Mouse (Mus musculus) C2C12 (cell line): ENCODE results near the gene Timm50. TPM values are rescaled to one million over a fixed set of nuclear protein-coding genes. Genes with fewer than 3 reads are reported as not detected.

Source experiments
- H3K27me3 ChIP-seq: one replicate; pipeline ENCODE4 v1.6.1; 2011; ENCODE audit not compliant: control insufficient read depth, insufficient read depth, insufficient read length
- H3K36me3 ChIP-seq: one replicate; pipeline ENCODE4 v1.6.1; 2011; ENCODE audit not compliant: control insufficient read depth, insufficient read depth
- H3K4me3 ChIP-seq: one replicate; pipeline ENCODE4 v1.5.1; 2011; ENCODE audit warnings: mild to moderate bottlenecking, control low read depth; ENCODE audit not compliant: poor library complexity, insufficient read depth, severe bottlenecking
- H3K79me2 ChIP-seq: one replicate; pipeline ENCODE4 v1.6.1; 2011; ENCODE audit not compliant: control insufficient read depth, insufficient read depth
- H3K79me3 ChIP-seq: one replicate; pipeline ENCODE4 v1.6.1; 2011; ENCODE audit warnings: low read depth, control low read depth
- H3ac ChIP-seq: one replicate; pipeline ENCODE3; 2011; ENCODE audit warnings: low read depth; ENCODE audit not compliant: control insufficient read depth, insufficient read length
- CEBPB ChIP-seq: IDR thresholded peaks from one replicate; pipeline ENCODE4 v1.6.1; 2011; ENCODE audit warnings: low read depth, mild to moderate bottlenecking, control low read depth, moderate library complexity
- CTCF ChIP-seq: IDR thresholded peaks from one replicate; pipeline ENCODE4 v1.5.1; 2011; ENCODE audit not compliant: control insufficient read depth, insufficient read depth, insufficient read length
- FOSL1 ChIP-seq: IDR thresholded peaks from one replicate; pipeline ENCODE4 v1.8.0; 2011; ENCODE audit warnings: mild to moderate bottlenecking, low read length; ENCODE audit not compliant: poor library complexity, insufficient read depth, severe bottlenecking
- MAX ChIP-seq: IDR thresholded peaks from one replicate; pipeline ENCODE4 v1.6.1; 2011; ENCODE audit warnings: mild to moderate bottlenecking, control low read depth
- MYOD1 ChIP-seq: IDR thresholded peaks from one replicate; pipeline ENCODE4 v1.6.1; 2011; ENCODE audit warnings: low read depth; ENCODE audit not compliant: control insufficient read depth, insufficient read length
- MYOG ChIP-seq: IDR thresholded peaks from one replicate; pipeline ENCODE4 v1.6.1; 2011; ENCODE audit not compliant: control insufficient read depth, insufficient read length; ENCODE audit errors: extremely low read depth
- USF1 ChIP-seq: IDR thresholded peaks from one replicate; pipeline ENCODE4 v1.6.1; 2011; ENCODE audit warnings: low read depth, mild to moderate bottlenecking, control low read depth, moderate library complexity
- polyA plus RNA-seq: library from polyadenylated mRNA; unstranded; fragments of >200 nt; fragmentation: generic; extraction: Trizol; gene quantifications from one replicate; pipeline ENCODE4 v1.2.1, GENCODE M21; 2012; ENCODE audit warnings: missing spikeins

Gene Timm50
- polyA plus RNA-seq, 1 experiment: 130 TPM

DNA sequence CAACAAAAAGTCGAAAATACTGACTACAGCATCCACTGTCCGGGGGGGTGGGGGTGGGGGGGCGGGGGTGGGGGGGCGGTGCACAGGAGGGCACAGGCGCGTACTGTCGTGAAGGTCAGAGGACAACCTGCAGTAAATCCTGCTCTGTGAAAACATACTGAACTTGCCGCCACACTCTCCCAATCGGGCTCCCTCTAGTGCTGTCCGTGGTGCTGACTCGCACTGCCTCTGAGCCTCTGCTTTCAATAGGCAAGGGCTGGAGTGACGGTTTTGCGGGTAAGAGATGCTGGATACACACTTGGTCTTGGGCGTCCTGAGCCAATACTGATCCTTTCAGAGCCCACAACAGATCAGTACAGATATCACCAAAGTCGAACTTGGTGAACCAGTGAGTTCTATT is 48.1 kb downstream of the Timm50 start:
- TF ChIP-seq CEBPB: no peak
- TF ChIP-seq MYOD1: no peak
- no peak for TF ChIP-seq MAX
- TF ChIP-seq FOSL1: no peak
- TF ChIP-seq USF1: no peak
- no peak for TF ChIP-seq CTCF
- TF ChIP-seq MYOG: no peak
- Histone ChIP-seq H3K27me3 (no peaks in the 10 kb centered on the region), H3K79me2 (no peaks in the 10 kb centered on the region), H3K79me3 (no peaks in the 10 kb centered on the region), H3K4me3 (no peak overlapping the region), H3K36me3 (no peaks in the 10 kb centered on the region), H3ac (no peak overlapping the region)

DNA sequence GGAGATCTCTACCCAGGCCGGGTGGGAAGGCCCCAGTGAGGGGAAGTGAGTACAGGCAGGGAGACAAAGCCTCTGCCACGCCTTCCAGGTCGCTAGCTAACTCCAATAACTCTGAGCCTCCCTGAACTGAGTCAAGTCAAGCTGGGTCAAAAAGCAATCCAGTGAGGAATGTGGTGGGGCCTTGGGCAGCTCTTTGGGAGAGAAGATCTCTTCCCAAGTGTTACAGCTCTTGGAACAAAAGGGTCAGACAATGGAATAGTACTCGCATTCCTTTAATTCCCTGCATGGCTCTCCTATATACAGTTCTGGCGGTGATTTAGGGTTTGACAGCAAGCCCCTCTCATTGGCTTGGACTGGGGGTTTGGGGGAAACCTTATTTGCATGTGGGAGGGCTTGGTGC is 49.0 kb downstream of the Timm50 start:
- H3K79me3 ChIP-seq: no peaks in the 10 kb centered on the region
- H3K4me3 ChIP-seq: no peak overlapping the region
- H3ac ChIP-seq: no peak overlapping the region
- no peaks in the 10 kb centered on the region for H3K79me2 ChIP-seq
- no peak for TF ChIP-seq FOSL1
- no peak for TF ChIP-seq MAX
- no peak for TF ChIP-seq USF1
- TF ChIP-seq CTCF: no peak
- no peaks in the 10 kb centered on the region for H3K27me3 ChIP-seq
- H3K36me3 ChIP-seq: no peaks in the 10 kb centered on the region

Other genes with a start within 250 kb of the Timm50 start
- gene Fcgbp, start 240.8 kb downstream of the Timm50 start, polyA plus RNA-seq: not detected
- gene 9530053A07Rik, start 182.6 kb downstream of the Timm50 start, polyA plus RNA-seq: 0.62 TPM
- 410 TPM for gene Fbl, start 142.4 kb downstream of the Timm50 start, polyA plus RNA-seq
- 5.3 TPM for gene Dyrk1b, start 132.6 kb downstream of the Timm50 start, polyA plus RNA-seq
- gene Eid2, start 44.2 kb downstream of the Timm50 start, polyA plus RNA-seq: 6.9 TPM
- 4.3 TPM for gene Eid2b, start 34.3 kb downstream of the Timm50 start, polyA plus RNA-seq
- gene Selenov, start 20.9 kb downstream of the Timm50 start, polyA plus RNA-seq: not detected
- 0.06 TPM for gene Dll3, start 9.8 kb downstream of the Timm50 start, polyA plus RNA-seq
- gene Supt5, start 26.7 kb upstream of the Timm50 start, polyA plus RNA-seq: 82.4 TPM
- gene Rps16, start 38.6 kb upstream of the Timm50 start, polyA plus RNA-seq: 6,019 TPM
- 29.0 TPM for gene Plekhg2, start 60.5 kb upstream of the Timm50 start, polyA plus RNA-seq
- 11.2 TPM for gene Zfp36, start 68.2 kb upstream of the Timm50 start, polyA plus RNA-seq
- 55.6 TPM for gene Med29, start 80.6 kb upstream of the Timm50 start, polyA plus RNA-seq
- 44.3 TPM for gene Paf1, start 80.9 kb upstream of the Timm50 start, polyA plus RNA-seq
- gene Gmfg, start 125.4 kb upstream of the Timm50 start, polyA plus RNA-seq: not detected
- gene Lrfn1, start 139.9 kb upstream of the Timm50 start, polyA plus RNA-seq: not detected
- not detected for gene Ifnl2, start 198.4 kb upstream of the Timm50 start, polyA plus RNA-seq
- gene Ifnl3, start 210.8 kb upstream of the Timm50 start, polyA plus RNA-seq: not detected
- not detected for gene Sycn, start 228.8 kb upstream of the Timm50 start, polyA plus RNA-seq
- not detected for gene Nccrp1, start 235.2 kb upstream of the Timm50 start, polyA plus RNA-seq